Mouse (Mus musculus): ENCODE results near the gene Slc46a3.
A peak's percentile ranks its signal among the peaks of the same experiment; 100 is the strongest.
"Not testable (repeated sequence)": the region's sequence is repeated elsewhere in the genome, so short reads cannot be mapped to it uniquely, and the experiment has no call there.

Gene Slc46a3

DNA sequence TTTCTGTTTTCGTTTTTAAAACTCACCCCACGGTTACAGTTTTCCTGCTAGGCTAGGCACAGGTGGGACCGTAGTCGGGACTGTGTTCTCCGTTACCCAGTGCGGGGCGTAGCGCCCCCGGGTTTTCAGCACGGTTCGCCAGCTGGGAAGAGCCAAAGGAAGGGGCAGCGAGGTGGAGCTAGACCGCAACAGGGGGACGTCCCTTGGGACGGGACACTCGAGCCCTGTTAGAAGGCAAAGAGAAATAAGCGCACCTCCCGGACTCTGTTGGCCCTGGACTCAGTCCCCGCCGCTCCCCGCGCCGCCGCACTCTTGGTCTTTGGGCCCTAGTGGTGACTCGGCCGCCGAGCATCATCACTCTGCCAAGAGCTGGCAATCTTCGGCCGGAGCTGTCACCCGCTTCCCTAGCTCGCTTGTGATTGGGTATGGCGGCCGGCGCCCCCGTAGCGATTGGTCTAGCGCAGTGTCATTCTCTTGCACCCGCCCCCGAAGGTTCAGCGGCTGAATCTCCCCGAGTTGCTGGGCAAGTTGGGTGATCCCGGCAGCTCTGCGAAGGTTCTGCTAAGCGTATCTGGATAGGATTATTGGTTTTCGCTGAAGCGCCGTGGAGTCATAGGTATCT lies at the start of gene Slc46a3:
Gene Slc46a3 (minus strand): TSS at position 361 of the 622 bp plus-strand sequence.
- DNase-seq (ENCODE audit: low read depth, low spot score) = peak; percentile 93

- no peak for DNase-seq (ENCODE audit: low read depth, low spot score)
Observed at GRCm38 (mm10) chr5:147939226-147939625, 44.6 kb upstream of the Slc46a3 start.

DNA sequence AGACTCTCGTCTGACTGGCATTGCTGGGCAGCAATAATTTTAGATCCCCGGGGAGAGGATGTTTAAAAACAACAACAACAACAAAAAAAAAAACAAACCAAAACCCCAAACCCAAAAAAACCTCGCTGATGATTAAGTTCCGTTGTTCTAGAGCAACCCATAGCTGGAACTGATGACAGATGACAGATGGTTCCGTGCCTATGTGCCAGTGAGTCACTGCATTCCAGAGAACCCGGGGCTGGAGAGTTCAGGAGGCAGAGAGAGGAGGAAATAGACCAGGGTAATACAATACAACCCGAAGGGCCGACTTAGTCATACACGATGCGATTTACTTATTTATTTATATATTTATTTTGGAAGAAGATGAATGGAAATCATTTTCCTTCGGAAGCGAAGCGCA lies 40.5 kb upstream of the Slc46a3 start:
- DNase-seq (ENCODE audit: low read depth, low spot score) = no peak

- DNase-seq (ENCODE audit: low read depth, low spot score) = no peak
Observed at GRCm38 (mm10) chr5:147928668-147929497, 34.3 kb upstream of the Slc46a3 start.

GRCm38 (mm10) chr5:147925935-147926604 lies 31.5 kb upstream of the Slc46a3 start:
- DNase-seq (ENCODE audit: low read depth, low spot score) = peak; percentile 37

GRCm38 (mm10) chr5:147924621-147925020 lies 30.0 kb upstream of the Slc46a3 start:
- no peak for DNase-seq (ENCODE audit: low read depth, low spot score)

DNA sequence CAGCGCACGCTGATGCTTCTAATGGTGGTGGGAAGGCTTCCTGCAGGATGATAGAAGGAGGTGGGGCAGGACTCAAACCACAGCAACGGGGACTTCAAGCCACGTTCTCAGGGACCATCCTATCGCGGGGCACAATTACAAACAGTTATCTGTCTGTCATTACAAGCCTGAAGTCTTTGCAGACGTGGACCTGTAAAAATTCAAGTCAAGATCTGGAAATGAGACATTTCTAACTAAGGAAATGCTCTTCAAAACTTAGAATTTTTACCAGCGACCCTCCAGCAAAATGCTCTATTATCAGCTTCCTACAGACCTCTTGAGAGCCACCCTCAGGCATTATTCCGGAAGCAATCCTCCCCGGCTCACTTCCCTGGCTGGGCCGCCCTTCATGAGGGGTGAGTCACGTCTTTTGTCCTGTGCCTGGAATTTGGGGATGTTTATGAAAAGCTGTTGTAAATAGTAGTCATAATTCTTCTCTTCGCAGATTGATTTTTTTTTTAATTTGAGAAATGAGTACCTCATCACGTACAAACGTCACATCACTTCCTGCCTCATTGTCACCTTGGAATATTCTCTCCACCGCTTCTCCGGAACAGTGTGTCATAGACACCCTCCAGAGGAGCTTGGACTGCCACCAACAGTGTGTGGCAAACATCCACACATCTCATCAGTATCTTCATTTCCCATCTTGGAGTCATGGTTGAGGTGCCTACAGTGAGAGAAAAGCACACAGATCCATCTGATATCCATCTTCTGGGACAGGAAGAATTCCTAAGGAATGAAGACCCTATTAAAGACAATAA lies 23.6 kb upstream of the Slc46a3 start:
- no peak for DNase-seq (ENCODE audit: low read depth, low spot score)

DNA sequence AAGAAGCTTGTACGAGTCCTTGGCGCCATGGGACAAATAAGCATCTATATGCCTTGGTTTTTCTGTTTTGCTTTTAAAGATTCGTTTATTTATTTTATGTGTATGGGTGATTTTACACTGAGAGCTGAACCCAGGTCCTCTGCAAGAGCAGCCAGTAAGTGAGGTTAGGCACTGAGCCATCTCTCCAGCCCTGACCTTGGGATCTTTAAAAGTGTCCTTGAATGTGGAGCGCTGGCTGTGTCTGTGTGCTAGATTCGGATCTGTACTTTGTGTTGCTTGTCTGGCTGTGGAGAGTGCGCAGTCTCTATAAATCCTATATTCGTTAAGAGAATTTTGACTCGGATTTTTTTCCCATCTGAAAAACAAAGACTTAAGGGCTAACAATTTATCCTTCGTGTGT lies 21.6 kb upstream of the Slc46a3 start:
- DNase-seq (ENCODE audit: low read depth, low spot score) = no peak

GRCm38 (mm10) chr5:147915038-147915566 lies 20.5 kb upstream of the Slc46a3 start:
- DNase-seq (ENCODE audit: low read depth, low spot score) = no peak

GRCm38 (mm10) chr5:147913241-147913842 lies 18.7 kb upstream of the Slc46a3 start:
- no peak for DNase-seq (ENCODE audit: low read depth, low spot score)

DNA sequence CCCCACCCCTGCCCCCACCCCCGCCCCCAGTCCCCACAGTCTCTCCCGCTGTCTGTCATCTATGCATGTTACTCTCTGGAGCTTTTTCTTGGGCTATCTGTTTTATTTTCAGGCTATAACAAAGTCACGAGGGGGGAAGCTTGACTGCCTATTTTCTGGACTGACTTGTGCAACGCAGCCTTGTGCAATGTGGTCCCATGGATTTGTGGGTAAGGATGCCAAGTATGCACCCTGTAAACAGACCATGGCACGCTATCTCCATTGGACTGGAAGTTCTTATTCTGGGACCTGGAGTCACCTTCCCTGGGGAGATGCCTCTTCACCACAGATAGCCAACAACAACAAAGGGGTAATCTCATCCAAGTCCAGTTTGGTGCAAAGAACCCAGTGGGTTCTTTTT lies 17.1 kb upstream of the Slc46a3 start:
- no peak for DNase-seq (ENCODE audit: low read depth, low spot score)

DNA sequence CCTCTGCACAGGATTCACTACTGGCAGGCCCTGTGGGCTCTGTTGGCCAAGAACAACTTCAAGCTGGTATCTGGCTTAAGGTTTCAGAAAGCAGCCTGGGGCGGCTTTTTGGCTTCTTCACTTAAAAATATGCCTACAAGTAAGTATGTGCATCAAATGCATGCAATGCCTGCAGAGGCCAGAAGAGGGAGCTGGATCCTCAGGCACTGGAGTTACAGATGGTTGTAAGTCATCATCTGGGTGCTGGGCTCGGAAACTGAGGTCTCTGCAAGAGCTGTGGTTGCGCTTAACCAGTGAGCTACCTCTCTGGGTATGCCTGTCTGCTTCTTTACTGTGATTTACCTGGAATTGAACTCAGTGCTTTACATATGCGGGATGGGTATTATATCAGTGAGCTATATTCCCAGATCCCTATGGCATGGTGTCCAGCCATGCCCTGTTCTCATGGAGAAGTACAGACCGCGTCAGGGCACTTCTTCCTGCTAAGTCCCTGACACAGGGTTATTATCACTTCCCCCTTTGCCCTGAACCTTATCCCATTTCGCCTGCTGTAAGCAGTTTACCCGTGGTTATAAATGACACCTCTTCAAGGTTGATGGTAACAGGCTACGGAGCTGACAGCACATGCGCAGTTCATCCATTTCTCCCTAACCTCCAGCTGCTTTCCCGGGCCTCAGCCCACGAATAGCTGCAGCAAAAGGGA lies 16.3 kb upstream of the Slc46a3 start:
- DNase-seq (ENCODE audit: low read depth, low spot score) = no peak

- DNase-seq (ENCODE audit: low read depth, low spot score) = no peak
Observed at GRCm38 (mm10) chr5:147907851-147908250, 13.2 kb upstream of the Slc46a3 start.

GRCm38 (mm10) chr5:147907144-147907543 lies 12.5 kb upstream of the Slc46a3 start:
- no peak for DNase-seq (ENCODE audit: low read depth, low spot score)

GRCm38 (mm10) chr5:147903166-147903565 lies 8.6 kb upstream of the Slc46a3 start:
- no peak for DNase-seq (ENCODE audit: low read depth, low spot score)

GRCm38 (mm10) chr5:147902008-147902757 lies 7.6 kb upstream of the Slc46a3 start:
- no peak for DNase-seq (ENCODE audit: low read depth, low spot score)

DNA sequence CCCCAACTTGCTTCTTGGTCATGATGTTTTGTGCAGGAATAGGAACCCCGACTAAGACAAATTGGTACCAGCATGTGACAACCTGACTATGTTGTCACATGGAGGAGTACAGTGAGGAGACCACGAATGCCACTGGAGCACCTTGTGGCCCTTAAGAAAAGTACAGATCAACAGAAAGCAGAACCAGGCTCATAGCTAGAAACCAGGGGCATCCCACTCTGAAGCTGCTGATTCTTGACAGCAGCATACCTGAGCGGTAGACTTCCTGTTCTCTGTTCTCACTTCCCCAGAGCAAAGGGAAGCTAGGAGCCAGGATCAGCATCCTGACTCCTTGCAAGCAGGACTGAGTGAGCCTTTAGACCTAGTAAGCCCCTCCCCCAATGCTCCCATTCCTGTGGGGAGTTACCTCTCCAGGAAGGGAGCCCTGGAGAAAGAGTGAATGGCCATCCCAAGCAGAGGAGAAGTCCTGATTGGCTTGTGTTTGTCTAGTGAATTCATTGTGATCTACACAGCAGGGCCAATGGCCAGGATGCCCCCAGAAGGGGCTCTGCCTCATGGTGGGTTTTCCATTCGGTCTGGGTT lies 4.4 kb upstream of the Slc46a3 start:
- no peak for DNase-seq (ENCODE audit: low read depth, low spot score)

- no peak for DNase-seq (ENCODE audit: low read depth, low spot score)
Observed at GRCm38 (mm10) chr5:147898254-147898653, 3.6 kb upstream of the Slc46a3 start.

DNA sequence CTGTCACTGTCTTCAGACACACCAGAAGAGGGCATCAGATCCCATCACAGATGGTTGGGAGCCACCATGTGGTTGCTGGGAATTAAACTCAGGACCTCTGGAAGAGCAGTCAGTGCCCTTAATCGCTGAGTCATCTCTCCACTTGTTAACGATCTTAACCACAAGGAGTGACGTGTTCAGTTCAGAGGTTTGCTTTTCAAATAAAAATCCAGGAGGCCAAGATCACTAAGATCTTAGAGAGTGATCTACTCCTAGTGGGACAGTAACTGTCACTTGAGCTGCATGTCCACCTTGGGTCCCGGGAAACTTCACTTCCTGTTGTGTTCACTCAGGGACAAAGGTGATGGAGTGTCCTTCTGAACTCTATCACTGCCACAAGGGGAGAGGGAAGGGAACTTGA lies 1.9 kb upstream of the Slc46a3 start:
- DNase-seq (ENCODE audit: low read depth, low spot score) = not testable (repeated sequence)

Data from mesoderm, embryonic 11.5 days (tissue).